Comparison of ENCODE assay signal across 32 mouse cellular contexts in the genomic region with DNA sequence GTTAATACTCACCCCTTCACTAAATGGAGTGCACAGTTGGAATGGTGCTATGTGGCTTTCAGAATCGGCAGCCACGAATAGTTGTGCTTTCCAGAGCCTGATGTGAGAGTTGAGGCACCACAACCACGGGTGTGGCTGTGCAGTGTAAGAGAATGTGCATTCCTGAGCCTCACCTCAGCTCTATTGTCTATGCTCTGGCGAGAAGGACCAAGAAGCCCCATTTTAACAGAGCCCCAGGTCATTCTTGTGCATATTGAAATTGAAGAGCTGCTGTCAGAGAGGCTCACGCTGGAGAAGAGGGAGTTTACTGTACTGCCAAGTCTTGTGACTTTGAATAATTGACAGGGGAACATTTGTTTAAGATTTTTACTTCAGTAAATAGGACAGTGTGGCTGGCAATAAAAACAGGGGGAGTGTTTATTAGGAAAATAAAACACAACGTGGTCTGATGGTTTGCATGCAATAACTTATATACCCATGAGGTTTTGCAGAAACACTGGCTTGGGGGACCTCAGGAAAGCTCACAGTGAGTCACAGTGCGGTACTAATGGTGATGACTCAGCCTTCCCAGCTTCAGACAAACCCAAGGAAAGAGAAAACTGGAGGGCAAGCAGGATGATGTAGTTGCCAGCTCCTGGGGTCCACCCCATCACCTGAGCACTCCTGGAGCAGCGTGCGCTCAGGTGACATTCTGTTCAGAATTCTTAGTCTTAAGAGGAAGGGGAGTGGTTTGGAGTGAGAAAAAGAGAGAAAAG. TPM values are rescaled to one million over a fixed set of nuclear protein-coding genes. Genes with fewer than 3 reads are reported as not detected.
DNase-seq lines count a peak whose midpoint lies in the region; TF ChIP-seq lines count a peak whose summit lies in the region.
"Had no signal": no experiment of that assay in that cellular context is flagged by ENCODE, and none has a peak within 500 bp of the region (broad histone marks: within the 10 kb centered on the region; RNA-seq: fewer than 3 reads in every experiment).

No protein-coding gene starts in this region.

- H3K4me1 ChIP-seq in ES-E14 (ENCODE audit: control insufficient read depth in 2 of 2, insufficient read depth in 2 of 2, low read length in 2 of 2, poor library complexity in 1 of 2): peaks cover 13 to 25% of the 10 kb centered on the region in 2 experiments
- H3K4me1 ChIP-seq in lung, adult 2 months (ENCODE audit: control insufficient read depth, insufficient read depth, low read length): no peaks in the 10 kb centered on the region
- H3K4me1 ChIP-seq: embryonic facial prominence, embryonic 12.5 days; hindbrain, embryonic 13.5 days; liver, embryonic 13.5 days; midbrain, embryonic 10.5 days; midbrain, embryonic 15.5 days; neural tube, embryonic 13.5 days had no signal

- H3K4me3 ChIP-seq in ES-E14 (ENCODE audit: insufficient read depth in 1 of 2, low read depth in 1 of 2, low read length in 2 of 2, poor library complexity in 1 of 2, severe bottlenecking in 1 of 2): no peak overlapping the region
- no peak overlapping the region for H3K4me3 ChIP-seq in lung, adult 2 months (replicated peaks; ENCODE audit: extremely low read depth, low read depth, low read length)
- H3K4me3 ChIP-seq: embryonic facial prominence, embryonic 12.5 days; gastrocnemius, adult 2 months; hindbrain, embryonic 13.5 days; limb, embryonic 10.5 days; limb, embryonic 15.5 days; liver, embryonic 13.5 days; midbrain, embryonic 10.5 days; midbrain, embryonic 15.5 days; neural tube, embryonic 13.5 days had no signal

- WGBS in lung, adult 2 months: 61% methylated on average over 9 of the region's 9 CpGs

- TF ChIP-seq POLR2A in lung, adult 2 months (IDR thresholded peaks at IDR 0.05; ENCODE audit: borderline replicate concordance, extremely low read depth, low read depth, low read length): no peak

- H3K9me3 ChIP-seq in ES-E14 (ENCODE audit: control insufficient read depth, insufficient read depth, low read depth, low read length): no peaks in the 10 kb centered on the region
- H3K9me3 ChIP-seq: embryonic facial prominence, embryonic 12.5 days; hindbrain, embryonic 13.5 days; limb, embryonic 10.5 days; limb, embryonic 15.5 days; liver, embryonic 13.5 days; midbrain, embryonic 10.5 days; midbrain, embryonic 15.5 days; neural tube, embryonic 13.5 days had no signal

- no peaks in the 10 kb centered on the region for H3K36me3 ChIP-seq in ES-E14 (ENCODE audit: control insufficient read depth, insufficient read depth, low read length, poor library complexity, severe bottlenecking)
- H3K36me3 ChIP-seq: embryonic facial prominence, embryonic 12.5 days; hindbrain, embryonic 13.5 days; limb, embryonic 10.5 days; limb, embryonic 15.5 days; liver, embryonic 13.5 days; midbrain, embryonic 10.5 days; midbrain, embryonic 15.5 days; neural tube, embryonic 13.5 days had no signal

- H3K9ac ChIP-seq in ES-E14 (ENCODE audit: insufficient read depth, low read depth, low read length, poor library complexity, severe bottlenecking): no peak overlapping the region
- H3K9ac ChIP-seq: embryonic facial prominence, embryonic 12.5 days; hindbrain, embryonic 13.5 days; limb, embryonic 15.5 days; liver, embryonic 13.5 days; midbrain, embryonic 15.5 days; neural tube, embryonic 13.5 days had no signal

- peak; percentile 47 for DNase-seq in adrenal gland, adult 2 months
- DNase-seq in adrenal gland, adult 18-20 months (ENCODE audit: low spot score in 2 of 2): no peak
- peak; percentile 89 for DNase-seq in 3T3-L1 (ENCODE audit: low read depth, low spot score)
- peak; percentile 67 for DNase-seq in ES-E14 (ENCODE audit: low read depth, low spot score)
- DNase-seq in ZHBTc4 (ENCODE audit: low read depth, low spot score): peak; percentile 96
- no peak for DNase-seq in cerebellum, postnatal 25 days
- DNase-seq in lung, adult 2 months: no peak
- DNase-seq in cerebellum, adult 9-11 months: no peak
- DNase-seq: adrenal gland, postnatal 10 days; B cell, adult 2 months; cerebellum, adult 2 months; cerebellum, postnatal 36 days; gastrocnemius, adult 2 months; heart, postnatal 36 days; kidney, postnatal 14 days; layer of hippocampus, adult 9-11 months; liver, embryonic 13.5 days; lung, adult 18-20 months; lung, postnatal 10 days; right cerebral cortex, postnatal 4 days; thymus, adult 18-20 months; thymus, postnatal 25 days had no signal

- TF ChIP-seq CTCF in lung, adult 2 months (IDR thresholded peaks at IDR 0.05; ENCODE audit: insufficient read depth, low read length): no peak

- H3K27ac ChIP-seq in ES-E14 (ENCODE audit: insufficient read depth, low read depth, low read length, poor library complexity, severe bottlenecking): peak overlapping the region; percentile 91
- H3K27ac ChIP-seq: embryonic facial prominence, embryonic 12.5 days; gastrocnemius, adult 2 months; hindbrain, embryonic 13.5 days; limb, embryonic 10.5 days; limb, embryonic 15.5 days; liver, embryonic 13.5 days; midbrain, embryonic 10.5 days; midbrain, embryonic 15.5 days; neural tube, embryonic 13.5 days; stomach, postnatal 0 days had no signal

- in situ Hi-C loops in ES-E14 (cut with MboI; ENCODE audit: low sequenced_read_pairs in 2 of 2, unreplicated experiment in 2 of 2): no loop called here

TF ChIP-seq in ES-E14, 5 proteins besides CTCF, POLR2A, EP300 and RAD21:
- TF ChIP-seq MAFK (IDR thresholded peaks at IDR 0.05; ENCODE audit: insufficient read depth, low read depth, low read length) (peak; percentile 64), CHD2 (IDR thresholded peaks at IDR 0.05; ENCODE audit: low read depth, low read length) (0 out of 2 replicates have a peak, but pooled peaks have one; percentile 12), ZC3H11A (IDR thresholded peaks at IDR 0.05; ENCODE audit: borderline replicate concordance, low read depth, low read length) (no peak), ZNF384 (IDR thresholded peaks at IDR 0.05; ENCODE audit: low read depth, low read length) (no peak), HCFC1 (IDR thresholded peaks at IDR 0.05; ENCODE audit: borderline replicate concordance, insufficient read depth, low read length) (no peak)
TF ChIP-seq in ES-E14: peak in this region for 2.

RNA-seq across cellular contexts. Expression of a gene that starts 17.8 kb away (rescaled TPM):
- total RNA-seq in adrenal gland, adult 2 months (2021): 1 to 10 TPM; 1.7 to 2.0 TPM
- polyA plus RNA-seq in adrenal gland, adult 2 months (2012; rRNA removed): 0.11 and 0.12 TPM in 2 replicates
- 1 to 10 TPM in 1 of 2 experiments, under 1 TPM in 1; 0.96 to 1.9 TPM for total RNA-seq in adrenal gland, adult 18-20 months (2021)
- total RNA-seq in ES-E14 (2012; rRNA removed): 0.54 and 1.3 TPM in 2 replicates
- polyA plus RNA-seq in lung, adult 2 months (2012; rRNA removed): 2.6 and 10.3 TPM in 2 replicates
- total RNA-seq: megakaryocyte progenitor cell, adult 5-6 weeks had no signal
- polyA plus RNA-seq: forebrain, embryonic 11.5 days; midbrain, embryonic 10.5 days had no signal

Comparison
In these comparisons a context has a peak if more than half of its experiments do, and no peak if none do; other contexts are left out.
1. DNase-seq: peak in adrenal gland, adult 2 months (single experiment), 3T3-L1 (single experiment), ES-E14 (single experiment) and ZHBTc4 (single experiment); none in adrenal gland, adult 18-20 months (0 of 2), cerebellum, postnatal 25 days (0 of 2), lung, adult 2 months (single experiment) and cerebellum, adult 9-11 months (single experiment).